ENCODE assay signal across 33 mouse cellular contexts in the genomic region with DNA sequence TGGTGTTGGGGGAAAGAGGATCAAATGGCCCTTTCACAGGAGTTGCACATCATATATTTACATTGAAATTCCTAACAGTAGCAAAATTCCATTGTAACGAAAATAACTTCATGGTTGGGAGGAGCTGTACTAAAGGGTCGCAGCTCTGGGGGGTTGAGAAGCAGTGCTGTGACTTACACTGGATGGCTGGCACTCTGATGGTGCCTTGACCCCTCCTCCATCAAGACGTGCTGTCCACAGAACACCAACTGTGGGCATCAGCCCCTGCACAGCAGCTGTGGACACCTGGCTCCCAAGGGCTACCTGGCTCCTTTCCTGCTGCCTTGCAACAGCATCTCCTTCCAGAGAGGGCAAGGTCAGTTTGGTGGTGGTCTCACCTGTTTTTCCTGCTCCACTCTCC.
"Had no signal": no experiment of that assay in that cellular context is flagged by ENCODE, and none has a peak within 500 bp of the region (broad histone marks: within the 10 kb centered on the region; RNA-seq: fewer than 3 reads in every experiment).

No protein-coding gene starts in this region.

- H3K9ac ChIP-seq: limb, embryonic 12.5 days; limb, embryonic 13.5 days; limb, embryonic 15.5 days; liver, embryonic 12.5 days; liver, embryonic 13.5 days; liver, embryonic 14.5 days; liver, embryonic 15.5 days; liver, postnatal 0 days; lung, embryonic 14.5 days; lung, embryonic 15.5 days; midbrain, embryonic 12.5 days; midbrain, embryonic 13.5 days; midbrain, embryonic 15.5 days; neural tube, embryonic 12.5 days; neural tube, embryonic 13.5 days had no signal

- H3K9me3 ChIP-seq: limb, embryonic 10.5 days; limb, embryonic 13.5 days; limb, embryonic 15.5 days; liver, embryonic 12.5 days; liver, embryonic 13.5 days; liver, embryonic 15.5 days; lung, embryonic 15.5 days; megakaryocyte, embryonic 14.5 days; midbrain, embryonic 10.5 days; midbrain, embryonic 12.5 days; midbrain, embryonic 13.5 days; midbrain, embryonic 15.5 days; neural tube, embryonic 12.5 days; neural tube, embryonic 13.5 days had no signal

- H3K4me3 ChIP-seq: limb, embryonic 10.5 days; limb, embryonic 12.5 days; limb, embryonic 13.5 days; limb, embryonic 15.5 days; liver, embryonic 12.5 days; liver, embryonic 13.5 days; liver, embryonic 15.5 days; lung, embryonic 15.5 days; megakaryocyte, embryonic 14.5 days; midbrain, embryonic 10.5 days; midbrain, embryonic 12.5 days; midbrain, embryonic 13.5 days; midbrain, embryonic 15.5 days; myocyte; neural tube, embryonic 12.5 days; neural tube, embryonic 13.5 days had no signal

- H3K27me3 ChIP-seq: limb, embryonic 12.5 days; limb, embryonic 13.5 days; limb, embryonic 15.5 days; liver, embryonic 12.5 days; liver, embryonic 13.5 days; liver, embryonic 15.5 days; lung, embryonic 15.5 days; megakaryocyte, embryonic 14.5 days; midbrain, embryonic 12.5 days; midbrain, embryonic 13.5 days; midbrain, embryonic 15.5 days; neural tube, embryonic 12.5 days; neural tube, embryonic 13.5 days had no signal

- H3K36me3 ChIP-seq: liver, embryonic 13.5 days; liver, embryonic 15.5 days; midbrain, embryonic 15.5 days had no signal

- H3K4me2 ChIP-seq: limb, embryonic 12.5 days; limb, embryonic 13.5 days; limb, embryonic 15.5 days; liver, embryonic 11.5 days; liver, embryonic 12.5 days; liver, embryonic 13.5 days; liver, embryonic 15.5 days; lung, embryonic 14.5 days; lung, embryonic 15.5 days; midbrain, embryonic 11.5 days; midbrain, embryonic 12.5 days; midbrain, embryonic 13.5 days; midbrain, embryonic 15.5 days; neural tube, embryonic 12.5 days; neural tube, embryonic 13.5 days had no signal

- ATAC-seq: liver, embryonic 12.5 days; liver, postnatal 0 days; lung, postnatal 0 days; midbrain, embryonic 13.5 days; midbrain, embryonic 15.5 days; midbrain, embryonic 16.5 days had no signal

- DNase-seq: left cerebral cortex, postnatal 4 days; liver; liver, embryonic 13.5 days; liver, postnatal 0 days; lung, adult 18-20 months; lung, adult 2 months; lung, embryonic 14.5 days; lung, postnatal 10 days; lung, postnatal 14 days; lung, postnatal 36 days; lung, postnatal 4 days; midbrain, embryonic 14.5 days had no signal

- H3K4me1 ChIP-seq: liver, embryonic 12.5 days; liver, embryonic 15.5 days; megakaryocyte, embryonic 14.5 days had no signal

- H3K27ac ChIP-seq: limb, embryonic 10.5 days; limb, embryonic 12.5 days; limb, embryonic 13.5 days; limb, embryonic 15.5 days; liver, embryonic 12.5 days; liver, embryonic 13.5 days; liver, embryonic 14.5 days; liver, embryonic 15.5 days; lung, embryonic 15.5 days; macrophage; midbrain, embryonic 10.5 days; midbrain, embryonic 12.5 days; midbrain, embryonic 13.5 days; midbrain, embryonic 15.5 days; neural tube, embryonic 12.5 days; neural tube, embryonic 13.5 days had no signal
